Mouse (Mus musculus) ES-Bruce4 (cell line): ENCODE results near the gene Defb25. TPM values are rescaled to one million over a fixed set of nuclear protein-coding genes. Genes with fewer than 3 reads are reported as not detected.

Experiments used
- H3K27ac ChIP-seq: 2 replicates; pipeline ENCODE4 v1.5.1; 2012; ENCODE audit warnings: low read length, inconsistent platforms; ENCODE audit not compliant: insufficient read depth
- H3K27me3 ChIP-seq: 2 replicates; pipeline ENCODE4 v1.6.1; 2012; ENCODE audit warnings: mild to moderate bottlenecking, low read length, inconsistent platforms; ENCODE audit not compliant: control insufficient read depth, poor library complexity, insufficient read depth, severe bottlenecking
- H3K36me3 ChIP-seq: 2 replicates; pipeline ENCODE4 v1.6.1; 2012; ENCODE audit warnings: inconsistent platforms, mild to moderate bottlenecking, low read length, moderate library complexity; ENCODE audit not compliant: control insufficient read depth, poor library complexity, insufficient read depth, severe bottlenecking
- H3K4me1 ChIP-seq: one replicate; pipeline ENCODE4 v1.8.1; 2011; ENCODE audit warnings: low read length; ENCODE audit not compliant: control insufficient read depth, insufficient read depth
- H3K4me3 ChIP-seq: 2 replicates; pipeline ENCODE4 v1.5.1; 2011; ENCODE audit warnings: low read depth, mild to moderate bottlenecking, low read length
- H3K9ac ChIP-seq: 2 replicates; pipeline ENCODE4 v1.6.1; 2012; ENCODE audit warnings: low read depth, mild to moderate bottlenecking, inconsistent platforms; ENCODE audit not compliant: poor library complexity, severe bottlenecking
- H3K9me3 ChIP-seq: replicated peaks from 2 replicates; pipeline ENCODE4 v1.6.1; 2012; ENCODE audit warnings: mild to moderate bottlenecking, low read length, inconsistent platforms; ENCODE audit not compliant: control insufficient read depth, poor library complexity, insufficient read depth, severe bottlenecking
- CTCF ChIP-seq: IDR thresholded peaks from one replicate; pipeline ENCODE4 v1.8.1; 2011; ENCODE audit warnings: low read depth, low read length
- EP300 ChIP-seq: IDR thresholded peaks from 2 replicates; pipeline ENCODE4 v1.6.1; 2011; ENCODE audit warnings: low read depth, low read length; ENCODE audit not compliant: insufficient read depth
- POLR2A ChIP-seq: IDR thresholded peaks from one replicate; pipeline ENCODE4 v1.8.1; 2011; ENCODE audit warnings: low read length; ENCODE audit not compliant: insufficient read depth
- polyA plus RNA-seq: library from polyadenylated mRNA; stranded (reverse); fragments of >200 nt; gene quantifications from 2 replicates; pipeline ENCODE4 v1.2.4, GENCODE M21; 2011; ENCODE audit warnings: low read depth; ENCODE audit not compliant: missing spikeins, insufficient read depth, insufficient read length

The Defb25 gene
- polyA plus RNA-seq, 1 experiment, result not detected

GRCm38 (mm10) chr2:152608719-152609118 is 14.1 kb downstream of the Defb25 start:
- no peaks in the 10 kb centered on the region for H3K27me3 ChIP-seq
- no peak overlapping the region for H3K9ac ChIP-seq
- no peaks in the 10 kb centered on the region for H3K9me3 ChIP-seq
- H3K36me3 ChIP-seq, result no peaks in the 10 kb centered on the region
- H3K27ac ChIP-seq, result no peak overlapping the region
- TF ChIP-seq POLR2A (no peak), CTCF (no peak), EP300 (no peak)
- H3K4me3 ChIP-seq, result no peak overlapping the region
- no peaks in the 10 kb centered on the region for H3K4me1 ChIP-seq

GRCm38 (mm10) chr2:152607746-152608145 is 15.1 kb downstream of the Defb25 start:
- Histone ChIP-seq H3K9me3 (no peaks in the 10 kb centered on the region), H3K36me3 (no peaks in the 10 kb centered on the region), H3K27me3 (no peaks in the 10 kb centered on the region), H3K27ac (no peak overlapping the region), H3K4me1 (no peaks in the 10 kb centered on the region), H3K4me3 (no peak overlapping the region), H3K9ac (no peak overlapping the region)
- TF ChIP-seq CTCF (no peak), POLR2A (no peak), EP300 (no peak)

- H3K9ac ChIP-seq, result no peak within 1 kb of the TSS
- no peaks in the 10 kb centered on the region for H3K9me3 ChIP-seq
- H3K36me3 ChIP-seq, result no peaks in the 10 kb centered on the region
- no peak within 1 kb of the TSS for H3K4me3 ChIP-seq
- H3K4me1 ChIP-seq, result no peaks in the 10 kb centered on the region
- TF ChIP-seq CTCF (peak; percentile 63), EP300 (no peak), POLR2A (no peak)
- no peak within 1 kb of the TSS for H3K27ac ChIP-seq
- no peaks in the 10 kb centered on the region for H3K27me3 ChIP-seq
These were observed 18.8 kb downstream of the Defb25 start, which contains the start of gene Defb36 for GRCm38 (mm10) chr2:152604057-152604456. TSS of gene Defb36 (plus strand) at chr2:152604327.

GRCm38 (mm10) chr2:152601275-152601960 is 21.4 kb downstream of the Defb25 start:
- no peaks in the 10 kb centered on the region for H3K9me3 ChIP-seq
- no peak overlapping the region for H3K4me3 ChIP-seq
- no peak overlapping the region for H3K9ac ChIP-seq
- H3K36me3 ChIP-seq, result no peaks in the 10 kb centered on the region
- no peaks in the 10 kb centered on the region for H3K27me3 ChIP-seq
- H3K4me1 ChIP-seq, result no peaks in the 10 kb centered on the region
- H3K27ac ChIP-seq, result no peak overlapping the region
- peak; percentile 39 for TF ChIP-seq CTCF
- TF ChIP-seq EP300, result no peak

GRCm38 (mm10) chr2:152600076-152600475 is 22.8 kb downstream of the Defb25 start:
- TF ChIP-seq CTCF, result no peak
- no peak for TF ChIP-seq POLR2A
- no peak for TF ChIP-seq EP300
- no peaks in the 10 kb centered on the region for H3K36me3 ChIP-seq
- H3K27me3 ChIP-seq, result no peaks in the 10 kb centered on the region
- no peak overlapping the region for H3K27ac ChIP-seq
- H3K9ac ChIP-seq, result no peak overlapping the region
- H3K9me3 ChIP-seq, result no peaks in the 10 kb centered on the region
- H3K4me3 ChIP-seq, result no peak overlapping the region
- H3K4me1 ChIP-seq, result no peaks in the 10 kb centered on the region

- no peak within 1 kb of the TSS for H3K4me3 ChIP-seq
- H3K9ac ChIP-seq, result no peak within 1 kb of the TSS
- no peaks in the 10 kb centered on the region for H3K4me1 ChIP-seq
- TF ChIP-seq EP300 (no peak), POLR2A (no peak), CTCF (no peak)
- H3K27me3 ChIP-seq, result no peaks in the 10 kb centered on the region
- no peaks in the 10 kb centered on the region for H3K36me3 ChIP-seq
- no peak within 1 kb of the TSS for H3K27ac ChIP-seq
- H3K9me3 ChIP-seq, result no peaks in the 10 kb centered on the region
These were observed 23.6 kb downstream of the Defb25 start, which contains the start of gene Defb45 for GRCm38 (mm10) chr2:152599299-152599698. TSS of gene Defb45 (minus strand) at chr2:152599399.
